Comparison of ENCODE assay signal across 8 mouse cellular contexts in genomic region chr1:120264861-120265686, GRCm38 (mm10). TPM values are rescaled to one million over a fixed set of nuclear protein-coding genes. Genes with fewer than 3 reads are reported as not detected.
DNase-seq lines count a peak whose midpoint lies in the region; ATAC-seq and TF ChIP-seq lines count a peak whose summit lies in the region.

No protein-coding gene starts in this region.

- peak; percentile 80 for DNase-seq in A20 (ENCODE audit: low read depth, low spot score)
- DNase-seq in heart, embryonic 10.5 days (ENCODE audit: low spot score), result peak; percentile 95
- DNase-seq in midbrain, postnatal 0 days (ENCODE audit: low spot score), result peak; percentile 78
- DNase-seq in spleen, postnatal 14 days (ENCODE audit: low spot score in 2 of 2), result peak; percentile 83 to 87

- peak overlapping the region; percentile 91 for H3K4me3 ChIP-seq in bone marrow macrophage, adult 2 months (ENCODE audit: insufficient read depth, low read length)
- peak overlapping the region; percentile 49 for H3K4me3 ChIP-seq in embryonic fibroblast, embryonic 13.5 days (ENCODE audit: insufficient read depth, low read length)
- peak overlapping the region; percentile 70 for H3K4me3 ChIP-seq in heart, embryonic 10.5 days
- peak overlapping the region; percentile 50 for H3K4me3 ChIP-seq in kidney, embryonic 15.5 days (replicated peaks)
- peak overlapping the region; percentile 54 for H3K4me3 ChIP-seq in limb, embryonic 15.5 days
- peak overlapping the region; percentile 43 for H3K4me3 ChIP-seq in midbrain, postnatal 0 days (ENCODE audit: low read depth, low read length)

- H3K4me1 ChIP-seq in bone marrow macrophage, adult 2 months (ENCODE audit: control insufficient read depth, insufficient read depth, low read length), result peaks cover 32% of the 10 kb centered on the region
- no peaks in the 10 kb centered on the region for H3K4me1 ChIP-seq in embryonic fibroblast, embryonic 13.5 days (ENCODE audit: control insufficient read depth, insufficient read depth, low read length)
- H3K4me1 ChIP-seq in heart, embryonic 10.5 days, result peaks cover 46% of the 10 kb centered on the region
- H3K4me1 ChIP-seq in kidney, embryonic 15.5 days, result peaks cover 17% of the 10 kb centered on the region
- H3K4me1 ChIP-seq in limb, embryonic 15.5 days, result peaks cover 30% of the 10 kb centered on the region
- peaks cover 5% of the 10 kb centered on the region; the same call in 1 of the 2 replicates for H3K4me1 ChIP-seq in midbrain, postnatal 0 days (ENCODE audit: insufficient read depth, low read length)

- no peaks in the 10 kb centered on the region for H3K36me3 ChIP-seq in heart, embryonic 10.5 days
- H3K36me3 ChIP-seq in kidney, embryonic 15.5 days, result no peaks in the 10 kb centered on the region
- H3K36me3 ChIP-seq in limb, embryonic 15.5 days, result no peaks in the 10 kb centered on the region
- no peaks in the 10 kb centered on the region for H3K36me3 ChIP-seq in midbrain, postnatal 0 days (ENCODE audit: insufficient read depth, low read length)

- H3K27ac ChIP-seq in bone marrow macrophage, adult 2 months (ENCODE audit: insufficient read depth, low read depth, low read length), result peak overlapping the region; percentile 76
- no peak overlapping the region for H3K27ac ChIP-seq in embryonic fibroblast, embryonic 13.5 days (ENCODE audit: insufficient read depth, low read length)
- H3K27ac ChIP-seq in heart, embryonic 10.5 days, result peak overlapping the region; percentile 85
- no peak overlapping the region for H3K27ac ChIP-seq in kidney, embryonic 15.5 days
- H3K27ac ChIP-seq in limb, embryonic 15.5 days, result no peak overlapping the region
- no peak overlapping the region for H3K27ac ChIP-seq in midbrain, postnatal 0 days (ENCODE audit: low read depth, low read length)

- TF ChIP-seq CTCF in bone marrow macrophage, adult 2 months (IDR thresholded peaks at IDR 0.05; ENCODE audit: low read depth, low read length), result no peak
- TF ChIP-seq CTCF in embryonic fibroblast, embryonic 13.5 days (IDR thresholded peaks at IDR 0.05; ENCODE audit: borderline replicate concordance, insufficient read depth, low read length), result no peak
- TF ChIP-seq CTCF in midbrain, postnatal 0 days (IDR thresholded peaks at IDR 0.05), result peak; percentile 8; the same call in 1 of the 2 replicates

- H3K4me2 ChIP-seq in kidney, embryonic 15.5 days, result peak overlapping the region; percentile 90
- peak overlapping the region; percentile 94 for H3K4me2 ChIP-seq in limb, embryonic 15.5 days
- H3K4me2 ChIP-seq in midbrain, postnatal 0 days (ENCODE audit: low read depth, low read length, poor library complexity, severe bottlenecking), result peak overlapping the region; percentile 97

- peak; percentile 41; the same call in 1 of the 2 replicates for TF ChIP-seq POLR2A in bone marrow macrophage, adult 2 months (IDR thresholded peaks at IDR 0.05; ENCODE audit: borderline replicate concordance, low read depth, low read length)
- TF ChIP-seq POLR2A in embryonic fibroblast, embryonic 13.5 days (IDR thresholded peaks at IDR 0.05; ENCODE audit: low read depth, low read length), result peak; percentile 59

- H3K9ac ChIP-seq in kidney, embryonic 15.5 days, result peak overlapping the region; percentile 33
- H3K9ac ChIP-seq in limb, embryonic 15.5 days, result peak overlapping the region; percentile 21
- peak overlapping the region; percentile 48 for H3K9ac ChIP-seq in midbrain, postnatal 0 days (replicated peaks; ENCODE audit: low read length, poor library complexity, severe bottlenecking)

- peaks cover 22% of the 10 kb centered on the region for H3K27me3 ChIP-seq in heart, embryonic 10.5 days (ENCODE audit: insufficient read depth, poor library complexity, severe bottlenecking)
- no peaks in the 10 kb centered on the region for H3K27me3 ChIP-seq in kidney, embryonic 15.5 days
- no peaks in the 10 kb centered on the region for H3K27me3 ChIP-seq in limb, embryonic 15.5 days
- no peaks in the 10 kb centered on the region for H3K27me3 ChIP-seq in midbrain, postnatal 0 days (ENCODE audit: insufficient read depth, low read length)

- WGBS in heart, embryonic 10.5 days, result 1% methylated on average over 40 of the region's 40 CpGs
- WGBS in kidney, embryonic 15.5 days, result 1% methylated on average over 40 of the region's 40 CpGs
- 1% methylated on average over 40 of the region's 40 CpGs for WGBS in limb, embryonic 15.5 days
- 2% methylated on average over 38 of the region's 40 CpGs for WGBS in midbrain, postnatal 0 days

- ATAC-seq in kidney, embryonic 15.5 days (replicated peaks; ENCODE audit: low FRiP score), result peak; percentile 94
- peak; percentile 77 for ATAC-seq in limb, embryonic 15.5 days (ENCODE audit: insufficient number of reproducible peaks, low FRiP score, low TSS enrichment, low read depth)
- peak; percentile 76 for ATAC-seq in midbrain, postnatal 0 days (ENCODE audit: low FRiP score)

- H3K9me3 ChIP-seq in heart, embryonic 10.5 days, result no peaks in the 10 kb centered on the region
- H3K9me3 ChIP-seq in kidney, embryonic 15.5 days (replicated peaks), result no peaks in the 10 kb centered on the region
- H3K9me3 ChIP-seq in limb, embryonic 15.5 days, result no peaks in the 10 kb centered on the region
- H3K9me3 ChIP-seq in midbrain, postnatal 0 days (ENCODE audit: low read length), result no peaks in the 10 kb centered on the region

RNA-seq across cellular contexts. Expression of gene Steap3, which starts 7.4 kb away (rescaled TPM):
- 19.5 and 22.6 TPM in 2 replicates for polyA plus RNA-seq in bone marrow macrophage, adult 2 months (2012; ENCODE audit: insufficient read depth, insufficient read length, missing spikeins)
- 8.9 and 23.2 TPM in 2 replicates for polyA plus RNA-seq in embryonic fibroblast, embryonic 13.5 days (2011; ENCODE audit: insufficient read length, low read depth, missing spikeins)
- polyA plus RNA-seq in heart, embryonic 10.5 days (2016; fragmentation: Nextera tagmentation; extraction: Ambion mirVana), result 14.6 and 15.7 TPM in 2 replicates
- 3.0 and 3.4 TPM in 2 replicates for polyA plus RNA-seq in kidney, embryonic 15.5 days (2015; fragmentation: Nextera tagmentation; extraction: Ambion mirVana)
- polyA plus RNA-seq in limb, embryonic 15.5 days (2015; fragmentation: Nextera tagmentation; extraction: Ambion mirVana), result 7.1 and 10.8 TPM in 2 replicates
- 3.7 and 5.5 TPM in 2 replicates for total RNA-seq in midbrain, postnatal 0 days (2014; rRNA removed)
- polyA plus RNA-seq in midbrain, postnatal 0 days (2015; fragmentation: Nextera tagmentation; extraction: Ambion mirVana), result 5.4 and 5.9 TPM in 2 replicates

Comparison
In these comparisons a context has a peak if more than half of its experiments do, and no peak if none do; other contexts are left out.
1. H3K27ac ChIP-seq: peak in bone marrow macrophage, adult 2 months (single experiment) and heart, embryonic 10.5 days (single experiment); none in embryonic fibroblast, embryonic 13.5 days (single experiment), kidney, embryonic 15.5 days (single experiment), limb, embryonic 15.5 days (single experiment) and midbrain, postnatal 0 days (single experiment).
2. Peak in every context shown above with its lines, with median percentiles within 50 percentile points of each other: DNase-seq, H3K4me3 ChIP-seq, ATAC-seq, H3K4me2 ChIP-seq and H3K9ac ChIP-seq.